Mouse (Mus musculus) left cerebral cortex, adult 8-10 months (tissue): ENCODE measurements at regions not wholly inside any gene's neighbourhood (a gene's known extent, or its start where the extent isn't known, plus 50 kb on each side); places are given as distances from the start of the nearest gene placed in this dataset.

ENCODE experiments used
- DNase-seq, 2 experiments: peaks; one replicate each; pipeline ENCODE4 v3.0.0; 2022; ENCODE audit warnings: low spot score in 2 of 2

DNA sequence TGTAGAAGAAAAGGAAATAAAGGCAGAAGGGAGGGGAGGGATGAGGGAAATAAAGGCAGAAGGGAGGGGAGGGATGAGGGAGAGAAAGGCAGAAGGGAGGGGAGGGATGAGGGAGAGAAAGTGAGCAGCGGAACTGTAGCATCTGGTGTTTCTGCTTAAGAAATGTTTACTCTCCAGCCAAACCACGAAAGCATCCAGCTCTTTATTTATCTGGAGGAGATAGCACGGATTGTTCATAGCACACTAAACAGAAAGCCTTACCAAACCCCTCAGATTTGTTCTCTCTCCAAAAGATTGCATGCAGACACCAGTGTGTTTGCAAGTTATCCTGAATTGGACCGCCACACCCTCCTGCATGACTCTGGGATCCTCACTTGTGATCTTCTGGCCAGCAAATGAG is 168.4 kb upstream of the Cxcl12 start:
- DNase-seq = no peak

- no peak for DNase-seq
Measured at GRCm38 (mm10) chr6:117000951-117001725, 167.2 kb upstream of the Cxcl12 start.

DNA sequence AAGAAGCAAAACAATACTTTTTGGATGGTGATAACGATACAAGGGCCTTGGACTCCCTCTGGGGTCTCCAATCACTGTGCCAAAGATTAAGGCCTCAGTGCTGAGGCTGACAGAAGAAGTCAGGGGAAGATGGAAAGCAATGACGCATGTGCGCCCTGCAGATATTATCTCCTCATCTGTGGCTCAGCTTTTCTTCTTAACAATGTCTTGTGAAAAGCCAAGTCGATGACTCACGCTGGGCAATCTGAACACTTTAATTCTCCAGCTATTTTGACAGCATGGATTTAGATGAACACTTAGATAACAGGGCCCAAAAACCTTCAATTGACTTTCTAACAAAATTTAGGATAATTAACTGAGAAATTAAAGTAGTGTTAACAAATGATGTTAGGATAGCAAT is 155.7 kb upstream of the Cxcl12 start:
- DNase-seq = no peak

DNA sequence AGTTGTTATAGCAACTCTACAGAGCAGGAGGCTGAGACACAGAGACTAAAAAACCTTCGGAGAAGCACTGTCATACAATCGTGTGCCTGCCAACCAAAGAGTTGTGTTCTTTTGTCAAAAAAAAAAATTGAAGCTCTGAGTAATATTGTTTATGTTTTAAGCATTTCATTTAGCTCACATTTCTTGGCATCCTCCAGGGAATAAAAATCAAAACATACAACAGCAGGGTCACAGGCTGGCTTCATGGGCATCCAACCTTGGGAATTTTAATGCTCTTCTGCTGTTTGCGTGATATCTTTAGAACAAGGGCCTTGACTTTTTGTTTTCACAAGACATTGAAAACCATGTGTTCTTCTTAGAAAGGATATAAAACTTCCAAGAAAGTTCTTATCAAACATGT is 152.9 kb upstream of the Cxcl12 start:
- DNase-seq = no peak

DNA sequence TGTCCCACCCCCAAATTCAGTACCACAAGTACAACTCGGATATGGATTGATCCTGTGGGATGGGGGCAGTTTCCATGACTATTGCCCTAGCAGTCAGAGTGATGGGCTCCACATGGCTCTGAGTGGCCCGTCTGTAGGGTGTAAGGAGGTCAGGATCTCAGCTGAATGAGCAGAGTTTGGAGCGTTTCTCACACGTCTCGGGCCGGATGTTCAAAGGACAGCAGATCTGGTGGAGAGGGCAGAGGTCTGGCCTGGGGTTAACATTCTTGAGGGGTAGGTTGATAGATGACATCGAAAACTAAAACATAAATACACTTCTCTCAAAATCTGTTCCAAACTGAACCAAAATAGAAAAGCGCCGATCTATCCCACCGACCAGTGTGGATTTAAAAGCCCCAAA is 146.5 kb upstream of the Cxcl12 start:
- no peak for DNase-seq

- DNase-seq = no peak
Measured at GRCm38 (mm10) chr6:117032042-117032746, 136.1 kb upstream of the Cxcl12 start.

DNA sequence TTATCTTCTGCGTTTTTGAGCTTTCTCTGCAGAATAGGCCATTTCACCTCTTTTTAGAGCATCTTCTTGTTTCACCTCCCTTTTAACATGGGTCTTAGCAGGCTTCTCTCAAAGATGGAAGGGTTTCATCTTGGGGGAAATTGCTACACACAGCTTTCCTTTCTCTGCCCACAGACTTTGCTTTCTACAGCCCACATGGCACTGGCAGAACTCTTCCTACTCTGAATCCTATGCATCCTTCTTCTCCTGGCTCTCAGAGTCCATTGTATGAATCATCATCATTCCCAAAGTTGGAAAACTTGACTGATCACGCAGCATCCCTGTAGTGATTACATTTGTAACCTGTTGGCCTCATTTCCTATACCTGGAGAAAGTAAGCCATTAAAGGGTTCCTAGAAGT is 124.6 kb upstream of the Cxcl12 start:
- no peak for DNase-seq

- DNase-seq = no peak
Measured at GRCm38 (mm10) chr6:117049459-117050010, 118.8 kb upstream of the Cxcl12 start.

DNA sequence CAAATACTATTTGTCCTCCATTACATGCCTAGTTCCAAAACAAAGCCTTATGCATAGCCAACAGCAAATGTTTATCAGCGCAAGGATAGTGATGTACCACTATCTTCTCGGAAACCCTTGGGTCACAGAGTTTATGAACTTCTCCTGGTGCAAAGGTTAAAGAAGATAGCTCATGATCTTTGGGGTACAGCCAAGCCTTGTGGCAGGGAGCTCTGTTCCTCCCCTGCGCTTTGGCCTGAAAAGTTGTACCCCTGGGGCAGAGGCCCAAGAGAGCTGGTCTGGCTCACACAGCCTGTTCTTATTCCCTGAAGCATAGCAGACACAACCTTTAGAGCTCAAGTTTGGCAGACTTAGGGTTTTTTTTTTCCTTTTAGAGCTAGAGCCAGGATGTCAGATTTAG is 107.6 kb upstream of the Cxcl12 start:
- no peak for DNase-seq

DNA sequence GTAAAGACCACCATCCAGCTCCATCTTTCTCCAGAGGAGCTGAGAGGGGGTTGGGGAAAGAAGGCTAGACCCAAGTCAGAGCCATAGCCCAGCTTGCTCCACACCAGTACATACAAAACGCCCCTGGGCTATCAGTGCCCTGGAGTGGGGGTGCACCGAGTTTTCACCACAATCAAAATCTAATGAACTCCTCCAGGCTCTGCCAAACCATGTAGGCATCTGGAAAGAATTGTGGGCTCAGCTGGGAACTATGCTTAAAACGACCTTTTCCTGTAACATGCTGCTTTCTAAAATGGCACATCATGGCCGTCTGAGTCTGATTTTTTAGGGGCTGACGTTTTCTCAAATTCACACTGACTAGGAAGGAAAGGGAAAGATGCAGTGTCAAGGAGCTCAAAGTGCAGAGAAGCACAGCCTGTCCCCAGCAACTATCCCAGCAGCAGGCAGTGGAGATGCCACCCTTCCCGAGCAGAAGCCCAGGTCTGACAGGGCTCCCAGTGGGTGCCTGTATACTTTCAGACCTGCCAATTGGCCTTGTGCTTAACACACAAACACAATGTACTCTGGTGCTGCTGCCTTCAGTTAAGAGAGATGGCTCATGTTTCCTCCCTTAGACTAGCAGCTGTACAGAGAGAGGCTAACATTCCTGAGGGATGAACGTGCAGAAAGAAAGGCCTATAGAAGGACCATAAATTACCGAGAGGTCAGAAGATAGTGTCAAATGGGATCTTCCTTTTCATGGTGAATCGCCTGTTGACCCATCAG is 100.6 kb upstream of the Cxcl12 start:
- no peak for DNase-seq

- peak; percentile 14 to 80 for DNase-seq
Measured at GRCm38 (mm10) chr6:117071311-117071710, 97.0 kb upstream of the Cxcl12 start.

DNA sequence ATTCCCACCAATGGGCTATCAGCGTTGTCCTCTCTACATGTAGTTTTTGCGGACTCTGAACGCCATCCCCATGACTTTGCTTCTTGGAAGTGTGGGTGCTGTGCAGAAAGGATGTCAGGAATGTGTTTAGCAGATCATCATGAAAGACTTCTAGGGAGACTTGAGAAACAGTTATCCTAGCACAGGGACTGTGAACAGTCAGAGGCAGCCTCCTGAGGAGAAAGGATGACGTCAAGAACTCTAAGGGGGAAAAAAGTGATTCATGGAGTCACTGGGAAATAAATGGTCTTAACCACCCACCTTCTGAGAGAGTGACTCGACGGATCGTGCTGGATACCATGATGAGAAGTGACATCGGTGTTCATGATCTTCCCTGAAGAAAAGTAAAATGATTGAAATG is 96.5 kb upstream of the Cxcl12 start:
- DNase-seq = no peak

GRCm38 (mm10) chr6:117079500-117079899 is 88.8 kb upstream of the Cxcl12 start:
- DNase-seq = no peak

GRCm38 (mm10) chr6:117080973-117081372 is 87.4 kb upstream of the Cxcl12 start:
- no peak for DNase-seq

- DNase-seq = no peak
Measured at GRCm38 (mm10) chr6:117084211-117084610, 84.1 kb upstream of the Cxcl12 start.

GRCm38 (mm10) chr6:117084833-117085500 is 83.4 kb upstream of the Cxcl12 start:
- no peak for DNase-seq

DNA sequence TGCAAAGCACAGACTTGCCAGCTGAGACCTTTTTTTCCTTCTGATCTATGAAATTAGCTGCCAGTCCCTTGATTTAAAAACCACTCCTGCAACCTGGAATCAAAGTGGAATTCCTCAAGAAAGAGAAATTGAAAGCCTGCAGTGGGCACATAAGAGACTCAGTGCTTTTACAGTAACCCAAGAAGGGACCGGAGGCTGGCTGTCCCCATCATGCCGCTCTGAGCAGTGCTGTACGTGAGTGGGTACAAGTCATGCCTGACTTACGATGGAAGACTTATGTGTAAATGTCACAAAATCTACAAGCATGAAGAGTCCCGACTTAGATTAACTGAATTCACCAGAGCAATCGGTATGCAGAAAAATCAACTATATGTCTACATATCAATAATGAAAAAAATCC is 73.6 kb upstream of the Cxcl12 start:
- DNase-seq = no peak

DNA sequence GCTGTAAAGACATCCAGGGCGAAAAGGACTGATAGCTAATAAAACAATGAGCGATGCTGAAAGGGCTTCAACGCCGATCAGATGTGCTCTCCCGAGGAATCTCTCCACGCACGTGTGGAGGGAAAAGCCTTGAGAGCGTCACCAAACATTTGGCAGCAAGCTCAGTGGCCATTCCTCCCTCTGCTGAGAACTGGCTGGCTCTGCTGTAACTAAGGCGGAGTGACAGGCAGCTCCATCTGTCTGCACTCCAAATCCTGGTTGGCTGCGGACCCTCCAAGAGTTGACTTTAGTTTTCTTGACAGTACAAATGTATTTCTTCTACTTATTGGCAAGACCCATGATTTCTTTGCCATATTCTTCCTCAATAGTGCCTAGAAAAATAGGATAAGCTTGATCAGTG is 68.5 kb upstream of the Cxcl12 start:
- no peak for DNase-seq

DNA sequence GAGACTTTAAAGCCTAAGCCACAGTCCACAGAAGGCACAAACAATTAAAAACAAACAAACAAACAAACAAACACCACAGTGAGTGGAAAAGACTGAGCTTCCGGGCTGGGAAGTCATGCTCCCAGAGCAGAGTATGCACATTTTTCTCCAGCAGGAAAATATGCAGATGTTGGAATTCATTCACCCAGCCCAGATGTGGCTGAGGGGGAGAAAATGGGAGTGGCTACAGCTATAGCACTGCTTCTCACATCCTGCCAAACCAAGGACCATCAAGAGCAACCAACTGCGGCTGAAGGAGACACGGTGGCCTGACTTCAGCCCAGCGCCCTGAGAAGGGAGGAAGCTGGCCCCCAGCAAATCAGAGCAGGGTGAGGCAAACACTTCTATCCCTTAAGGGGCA is 65.6 kb upstream of the Cxcl12 start:
- no peak for DNase-seq

- no peak for DNase-seq
Measured at GRCm38 (mm10) chr6:117104047-117104446, 64.3 kb upstream of the Cxcl12 start.

- DNase-seq = no peak
Measured at GRCm38 (mm10) chr6:117104463-117104862, 63.9 kb upstream of the Cxcl12 start.
